Mouse (Mus musculus) thymus, postnatal 14 days (tissue): Measurements from ENCODE around the gene Gfer.
"Not testable (repeated sequence)": the region's sequence is repeated elsewhere in the genome, so short reads cannot be mapped to it uniquely, and the experiment has no call there.

ENCODE experiments used
- DNase-seq: peaks from one replicate; pipeline ENCODE4 v3.0.0; 2021

Gfer gene

GRCm38 (mm10) chr17:24677500-24678080, 18.4 kb downstream of the Gfer start:
- DNase-seq = no peak

GRCm38 (mm10) chr17:24676877-24677276, 19.1 kb downstream of the Gfer start:
- no peak for DNase-seq

- peak; percentile 79 for DNase-seq
These were observed 19.8 kb downstream of the Gfer start for GRCm38 (mm10) chr17:24676187-24676586.

- no peak for DNase-seq
These were observed 21.7 kb downstream of the Gfer start for GRCm38 (mm10) chr17:24674277-24674676.

GRCm38 (mm10) chr17:24672141-24672540, 23.8 kb downstream of the Gfer start:
- no peak for DNase-seq

- DNase-seq = no peak
These were observed 24.6 kb downstream of the Gfer start for GRCm38 (mm10) chr17:24671346-24671745.

- no peak for DNase-seq
These were observed 25.6 kb downstream of the Gfer start for GRCm38 (mm10) chr17:24670246-24670844.

- DNase-seq = peak; percentile 97
These were observed 26.3 kb downstream of the Gfer start, which contains the start of gene Zfp598 for GRCm38 (mm10) chr17:24669545-24670245. TSS of gene Zfp598 (plus strand) at chr17:24669687.

- not testable (repeated sequence) for DNase-seq
These were observed 26.8 kb downstream of the Gfer start for GRCm38 (mm10) chr17:24669214-24669544.

GRCm38 (mm10) chr17:24667416-24667815, 28.5 kb downstream of the Gfer start:
- DNase-seq = peak; percentile 65

- not testable (repeated sequence) for DNase-seq
These were observed 28.9 kb downstream of the Gfer start for GRCm38 (mm10) chr17:24667011-24667410.

- DNase-seq = peak; percentile 23
These were observed 37.8 kb downstream of the Gfer start, which contains the start of gene Npw for GRCm38 (mm10) chr17:24658017-24658758. TSS of gene Npw (minus strand) at chr17:24658457.

- no peak for DNase-seq
These were observed 41.0 kb downstream of the Gfer start for GRCm38 (mm10) chr17:24654969-24655368.

GRCm38 (mm10) chr17:24653967-24654710, 41.8 kb downstream of the Gfer start:
- peak; percentile 78 for DNase-seq

GRCm38 (mm10) chr17:24651835-24652234, 44.1 kb downstream of the Gfer start:
- DNase-seq = no peak

GRCm38 (mm10) chr17:24650766-24651165, 45.2 kb downstream of the Gfer start:
- no peak for DNase-seq

GRCm38 (mm10) chr17:24650070-24650616, 45.8 kb downstream of the Gfer start, which contains the start of gene Slc9a3r2:
TSS of gene Slc9a3r2 (minus strand) at chr17:24650327.
- peak; percentile 51 for DNase-seq

GRCm38 (mm10) chr17:24649581-24650069, 46.3 kb downstream of the Gfer start:
- peak; percentile 24 for DNase-seq

- no peak for DNase-seq
These were observed 47.1 kb downstream of the Gfer start for GRCm38 (mm10) chr17:24648731-24649377.

GRCm38 (mm10) chr17:24647493-24647892, 48.5 kb downstream of the Gfer start:
- no peak for DNase-seq

- no peak for DNase-seq
These were observed 49.6 kb downstream of the Gfer start for GRCm38 (mm10) chr17:24646381-24646780.

- DNase-seq = no peak
These were observed 50.0 kb downstream of the Gfer start for GRCm38 (mm10) chr17:24645916-24646315.
